23 mouse cellular contexts compared by ENCODE assay signal in genomic region chr17:90817898-90818297, GRCm38 (mm10).
"Had no signal": no experiment of that assay in that cellular context is flagged by ENCODE, and none has a peak within 500 bp of the region (broad histone marks: within the 10 kb centered on the region; RNA-seq: fewer than 3 reads in every experiment).

No protein-coding gene starts in this region.

- H3K4me3 ChIP-seq: heart, adult 2 months; heart, embryonic 13.5 days; heart, embryonic 15.5 days; hindbrain, embryonic 13.5 days; hindbrain, embryonic 15.5 days; kidney, embryonic 15.5 days; limb, embryonic 13.5 days; limb, embryonic 15.5 days; liver, embryonic 12.5 days had no signal

- H3K27me3 ChIP-seq: heart, embryonic 13.5 days; heart, embryonic 15.5 days; hindbrain, embryonic 13.5 days; hindbrain, embryonic 15.5 days; kidney, embryonic 15.5 days; limb, embryonic 13.5 days; limb, embryonic 15.5 days; liver, embryonic 12.5 days had no signal

- ATAC-seq: hindbrain, postnatal 0 days; intestine, embryonic 16.5 days; liver, embryonic 12.5 days had no signal

- H3K4me2 ChIP-seq: heart, embryonic 11.5 days; heart, embryonic 13.5 days; heart, embryonic 15.5 days; hindbrain, embryonic 13.5 days; hindbrain, embryonic 15.5 days; kidney, embryonic 15.5 days; limb, embryonic 13.5 days; limb, embryonic 15.5 days; liver, embryonic 12.5 days had no signal

- H3K27ac ChIP-seq: heart, adult 2 months; heart, embryonic 13.5 days; heart, embryonic 15.5 days; hindbrain, embryonic 13.5 days; hindbrain, embryonic 15.5 days; hindbrain, postnatal 0 days; kidney, embryonic 15.5 days; limb, embryonic 13.5 days; limb, embryonic 15.5 days; liver, embryonic 12.5 days; liver, embryonic 14.5 days had no signal

- H3K4me1 ChIP-seq: heart, embryonic 13.5 days; heart, embryonic 15.5 days; hindbrain, embryonic 13.5 days; hindbrain, embryonic 15.5 days; kidney, embryonic 15.5 days; limb, embryonic 13.5 days; limb, embryonic 15.5 days; liver, embryonic 12.5 days had no signal

- H3K9ac ChIP-seq: heart, embryonic 13.5 days; heart, embryonic 15.5 days; hindbrain, embryonic 13.5 days; hindbrain, embryonic 15.5 days; kidney, embryonic 15.5 days; limb, embryonic 13.5 days; limb, embryonic 15.5 days; liver, embryonic 12.5 days; liver, embryonic 14.5 days had no signal

- H3K9me3 ChIP-seq: heart, embryonic 13.5 days; heart, embryonic 15.5 days; hindbrain, embryonic 13.5 days; hindbrain, embryonic 15.5 days; kidney, embryonic 15.5 days; limb, embryonic 13.5 days; limb, embryonic 15.5 days; liver, embryonic 12.5 days had no signal

- DNase-seq: gastrocnemius, postnatal 14 days; gastrocnemius, postnatal 36 days; heart, adult 11 months; heart, adult 2 months; heart, postnatal 14 days; heart, postnatal 36 days; kidney, adult 11 months; kidney, adult 9 months; layer of hippocampus, adult 9-11 months; left cerebral cortex, postnatal 4 days; lung, adult 18-20 months had no signal

- H3K36me3 ChIP-seq: heart, embryonic 13.5 days; heart, embryonic 15.5 days; hindbrain, embryonic 13.5 days; hindbrain, embryonic 15.5 days; kidney, embryonic 15.5 days; limb, embryonic 13.5 days; limb, embryonic 15.5 days; liver, embryonic 12.5 days had no signal
